9 mouse cellular contexts compared by ENCODE assay signal in genomic region chr3:145627830-145628229, GRCm38 (mm10). TPM values are rescaled to one million over a fixed set of nuclear protein-coding genes. Genes with fewer than 3 reads are reported as not detected.
DNase-seq lines count a peak whose midpoint lies in the region; ATAC-seq and TF ChIP-seq lines count a peak whose summit lies in the region.
"Had no signal": no experiment of that assay in that cellular context is flagged by ENCODE, and none has a peak within 500 bp of the region (broad histone marks: within the 10 kb centered on the region; RNA-seq: fewer than 3 reads in every experiment).

No protein-coding gene starts in this region.

- no peaks in the 10 kb centered on the region for H3K4me1 ChIP-seq in cerebellum, adult 2 months (ENCODE audit: control insufficient read depth, insufficient read depth, low read length)
- H3K4me1 ChIP-seq in neural tube, embryonic 11.5 days (ENCODE audit: control insufficient read depth, insufficient read depth, low read length): no peaks in the 10 kb centered on the region
- H3K4me1 ChIP-seq: megakaryocyte, embryonic 14.5 days had no signal

- no peak overlapping the region for H3K9ac ChIP-seq in neural tube, embryonic 11.5 days (ENCODE audit: low read length)

- no peaks in the 10 kb centered on the region for H3K27me3 ChIP-seq in cerebellum, adult 2 months (ENCODE audit: control insufficient read depth, insufficient read depth, low read length)
- H3K27me3 ChIP-seq in neural tube, embryonic 11.5 days (ENCODE audit: control insufficient read depth, insufficient read depth, low read length): no peaks in the 10 kb centered on the region

- no peaks in the 10 kb centered on the region for H3K36me3 ChIP-seq in neural tube, embryonic 11.5 days (ENCODE audit: control insufficient read depth, insufficient read depth, low read length)

- no peak for TF ChIP-seq POLR2A in cerebellum, adult 2 months (IDR thresholded peaks at IDR 0.05; ENCODE audit: borderline replicate concordance, insufficient read depth, low read length)

- no peak overlapping the region for H3K4me3 ChIP-seq in cerebellum, adult 2 months (replicated peaks; ENCODE audit: insufficient read depth, low read depth, low read length)
- no peak overlapping the region for H3K4me3 ChIP-seq in neural tube, embryonic 11.5 days (ENCODE audit: low read depth, low read length)
- H3K4me3 ChIP-seq: megakaryocyte, embryonic 14.5 days had no signal

- ATAC-seq in granulocyte monocyte progenitor cell, adult 5-6 weeks (replicated peaks; ENCODE audit: poor library complexity, severe bottlenecking): peak; percentile 66
- ATAC-seq in neural tube, embryonic 11.5 days (ENCODE audit: insufficient read depth, low FRiP score, low TSS enrichment): no peak

- no peak for DNase-seq in cerebellum, adult 2 months
- no peak for DNase-seq in cerebellum, adult 8-10 months
- DNase-seq in lung, adult 18-20 months: peak; percentile 28 to 44
- no peak for DNase-seq in lung, postnatal 25 days (ENCODE audit: low spot score)
- DNase-seq in neural tube, embryonic 11.5 days (ENCODE audit: low spot score): peak; percentile 56
- no peak for DNase-seq in cerebellum, adult 11 months
- no peak for DNase-seq in spleen, adult 12 weeks (ENCODE audit: low spot score)

- no peak overlapping the region for H3K4me2 ChIP-seq in neural tube, embryonic 11.5 days (ENCODE audit: low read depth)

- TF ChIP-seq CTCF in cerebellum, adult 2 months (IDR thresholded peaks at IDR 0.05; ENCODE audit: borderline replicate concordance, insufficient read depth, low read depth, low read length): peak; percentile 32

- H3K27ac ChIP-seq in cerebellum, adult 2 months (ENCODE audit: insufficient read depth, low read length): no peak overlapping the region
- H3K27ac ChIP-seq in neural tube, embryonic 11.5 days (ENCODE audit: low read depth, low read length): no peak overlapping the region

- 83% methylated on average over 3 of the region's 3 CpGs for WGBS in cerebellum, adult 2 months
- 77% methylated on average over 3 of the region's 3 CpGs for WGBS in neural tube, embryonic 11.5 days

- no peaks in the 10 kb centered on the region for H3K9me3 ChIP-seq in neural tube, embryonic 11.5 days (ENCODE audit: control insufficient read depth, low read length)

RNA-seq across cellular contexts. Expression of gene Ccn1, which starts 22.0 kb away (rescaled TPM):
- 2.8 TPM in 2 replicates for polyA plus RNA-seq in cerebellum, adult 2 months (2012; rRNA removed)
- not detected in 2 replicates for total RNA-seq in granulocyte monocyte progenitor cell, adult 5-6 weeks (2014; fragmentation: Nextera tagmentation)
- not detected in 2 replicates for total RNA-seq in granulocyte monocyte progenitor cell, adult 5-6 weeks (2017)
- 30.1 and 31.7 TPM in 2 replicates for polyA plus RNA-seq in neural tube, embryonic 11.5 days (2014; fragmentation: Nextera tagmentation; extraction: Ambion mirVana)

RNA-seq across cellular contexts. Expression of gene Znhit6, which starts 51.8 kb away (rescaled TPM):
- 13.3 and 13.4 TPM in 2 replicates for polyA plus RNA-seq in cerebellum, adult 2 months (2012; rRNA removed)
- total RNA-seq in granulocyte monocyte progenitor cell, adult 5-6 weeks (2014; fragmentation: Nextera tagmentation): 30.4 and 30.9 TPM in 2 replicates
- total RNA-seq in granulocyte monocyte progenitor cell, adult 5-6 weeks (2017): 25.6 and 30.2 TPM in 2 replicates
- 32.8 and 33.4 TPM in 2 replicates for polyA plus RNA-seq in neural tube, embryonic 11.5 days (2014; fragmentation: Nextera tagmentation; extraction: Ambion mirVana)

Comparison
In these comparisons a context has a peak if more than half of its experiments do, and no peak if none do; other contexts are left out.
1. DNase-seq: peak in lung, adult 18-20 months (2 of 2) and neural tube, embryonic 11.5 days (single experiment); none in cerebellum, adult 2 months (0 of 2), cerebellum, adult 8-10 months (single experiment), lung, postnatal 25 days (single experiment), cerebellum, adult 11 months (single experiment) and spleen, adult 12 weeks (single experiment).